Mouse (Mus musculus): ENCODE measurements around the gene Ap1m2.

DNA sequence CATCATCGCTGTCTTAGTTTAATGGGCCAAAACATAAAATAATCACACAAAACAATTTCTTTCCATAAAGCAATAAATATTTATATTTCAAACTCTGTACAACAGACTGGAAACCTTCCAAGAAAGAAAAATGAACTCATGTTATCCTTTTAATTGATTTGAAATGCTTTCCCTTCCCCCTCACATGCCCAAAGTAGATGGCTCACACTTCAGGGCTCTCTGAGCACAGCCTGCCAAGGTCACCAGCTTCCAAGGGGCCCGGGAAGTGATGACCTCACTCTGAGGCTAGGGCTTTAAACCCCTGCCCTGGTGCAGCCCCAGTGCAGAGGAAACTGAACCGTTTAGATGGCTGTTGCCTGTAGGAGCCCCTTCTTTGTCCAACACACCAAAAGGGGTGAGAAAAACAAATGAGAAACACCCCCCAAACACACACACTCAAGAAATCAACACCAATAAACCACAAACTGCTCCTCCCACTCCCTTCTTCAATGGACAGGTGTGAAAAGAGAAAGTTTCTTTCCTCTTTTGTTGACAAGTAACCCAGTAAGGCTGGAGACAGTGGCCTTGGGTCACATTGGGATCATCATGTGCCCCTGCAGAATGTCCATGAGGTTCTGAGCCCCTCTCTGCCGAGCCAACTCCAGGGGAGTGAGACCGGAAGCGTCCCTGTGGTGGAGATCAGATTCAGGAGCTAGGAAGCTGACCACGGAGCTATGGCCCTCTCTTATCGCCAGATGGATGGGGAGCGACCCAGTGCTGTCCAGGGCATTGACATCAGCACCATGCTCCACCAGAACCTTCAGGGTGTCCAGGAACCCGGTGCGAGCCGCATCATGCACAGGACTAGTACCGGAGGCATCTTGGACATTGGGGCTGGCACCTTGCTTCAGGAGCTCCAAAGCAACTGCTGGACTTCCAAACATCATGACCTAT, 23.5 kb downstream of the Ap1m2 start:
- TF ChIP-seq CTCF (IDR thresholded peaks at IDR 0.05) (no peak), POLR2A (IDR thresholded peaks at IDR 0.05; ENCODE audit: insufficient read depth, low read depth, low read length) (no peak), EP300 (IDR thresholded peaks at IDR 0.05; ENCODE audit: insufficient read depth, low read depth, low read length) (no peak)

Data from heart, adult 2 months (tissue).